Mouse (Mus musculus) G1E-ER4 (cell line): ENCODE results near the gene Id1. TPM values are rescaled to one million over a fixed set of nuclear protein-coding genes. Genes with fewer than 3 reads are reported as not detected.

Experiments
- GATA1 ChIP-seq: IDR thresholded peaks from one replicate; pipeline ENCODE4 v1.8.0; 2012; ENCODE audit warnings: low read length, inconsistent platforms
- polyA plus RNA-seq: library from polyadenylated mRNA; stranded (reverse); fragments of >175 nt; gene quantifications from 2 replicates; pipeline ENCODE4 v1.2.3, GENCODE M21; 2012

The Id1 gene
- polyA plus RNA-seq = 53.4 and 64.9 TPM in 2 replicates

GRCm38 (mm10) chr2:152736090-152736601 lies at the start of gene Id1:
Gene Id1 (plus strand): TSS chr2:152736251.
- TF ChIP-seq GATA1 = no peak

- TF ChIP-seq GATA1 = no peak
Measured at GRCm38 (mm10) chr2:152686399-152686798, 49.7 kb upstream of the Id1 start.

GRCm38 (mm10) chr2:152686806-152687267 lies 49.2 kb upstream of the Id1 start, which contains the start of gene Mcts2:
Gene Mcts2 (plus strand): TSS chr2:152687035.
- no peak for TF ChIP-seq GATA1

- TF ChIP-seq GATA1 = no peak
Measured at GRCm38 (mm10) chr2:152691564-152692217, 44.4 kb upstream of the Id1 start.

- TF ChIP-seq GATA1 = no peak
Measured at GRCm38 (mm10) chr2:152693233-152693632, 42.8 kb upstream of the Id1 start.

- no peak for TF ChIP-seq GATA1
Measured at GRCm38 (mm10) chr2:152693735-152694134, 42.3 kb upstream of the Id1 start.

GRCm38 (mm10) chr2:152694708-152695107 lies 41.3 kb upstream of the Id1 start:
- no peak for TF ChIP-seq GATA1

GRCm38 (mm10) chr2:152696016-152696415 lies 40.0 kb upstream of the Id1 start:
- TF ChIP-seq GATA1 = no peak

GRCm38 (mm10) chr2:152696476-152697164 lies 39.4 kb upstream of the Id1 start:
- TF ChIP-seq GATA1 = no peak

- TF ChIP-seq GATA1 = no peak
Measured at GRCm38 (mm10) chr2:152700138-152700537, 35.9 kb upstream of the Id1 start.

- TF ChIP-seq GATA1 = no peak
Measured at GRCm38 (mm10) chr2:152700725-152701124, 35.3 kb upstream of the Id1 start.

- no peak for TF ChIP-seq GATA1
Measured at GRCm38 (mm10) chr2:152703596-152704255, 32.3 kb upstream of the Id1 start.

- TF ChIP-seq GATA1 = no peak
Measured at GRCm38 (mm10) chr2:152704256-152704605, 31.8 kb upstream of the Id1 start.

GRCm38 (mm10) chr2:152704811-152705370 lies 31.2 kb upstream of the Id1 start:
- no peak for TF ChIP-seq GATA1

GRCm38 (mm10) chr2:152705993-152706571 lies 30.0 kb upstream of the Id1 start:
- TF ChIP-seq GATA1 = no peak
